Mouse (Mus musculus): ENCODE data around the gene Gca. TPM values are rescaled to one million over a fixed set of nuclear protein-coding genes. Genes with fewer than 3 reads are reported as not detected.

Gca gene
- 100 to 1,000 TPM; 115 to 117 TPM for total RNA-seq (2023)

DNA sequence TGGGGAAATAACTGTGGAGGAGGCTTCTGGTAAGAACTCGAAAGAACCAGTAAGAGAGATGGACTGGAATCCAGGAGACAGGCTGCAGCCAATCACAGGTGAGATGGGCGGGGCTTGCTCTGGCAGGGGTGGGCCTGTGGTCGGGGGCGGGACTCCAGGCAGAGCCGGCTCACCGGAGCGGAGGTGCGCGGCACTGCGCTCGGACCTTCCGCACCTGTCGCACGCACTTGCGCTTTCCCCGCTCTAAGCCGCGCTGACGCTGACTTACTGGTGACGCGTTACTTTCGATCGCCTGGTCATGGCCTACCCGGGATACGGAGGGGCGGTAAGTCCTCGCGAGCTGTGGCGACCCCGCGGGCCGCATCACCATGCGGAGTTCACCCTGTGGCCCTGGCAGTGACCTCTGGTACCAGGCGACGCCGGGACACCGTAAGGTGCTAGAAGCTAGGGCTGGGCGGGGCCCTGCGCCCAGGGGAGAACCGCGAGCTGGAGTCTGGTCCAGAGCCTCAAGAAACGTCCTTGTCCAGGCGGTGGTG lies at the start of gene Gca:
TSS of gene Gca (plus strand) at position 151 of the 536 bp plus-strand sequence.

GRCm38 (mm10) chr2:62646014-62646645 lies 18.0 kb upstream of the Gca start, which contains the start of gene Ifih1:
TSS of gene Ifih1 (minus strand) at chr2:62646255.

Other genes with a start within 250 kb of the Gca start
- not detected for gene Gcg, start 180.6 kb upstream of the Gca start, total RNA-seq (2023)
- gene Fap, start 90.2 kb upstream of the Gca start, total RNA-seq (2023) = 1 to 10 TPM; 1.7 to 1.8 TPM
- gene Ifih1, start 18.0 kb upstream of the Gca start, total RNA-seq (2023) = 10 to 100 TPM; 17.2 to 22.3 TPM

All from neutrophil, adult 83 days (primary cell).